Mouse (Mus musculus): ENCODE data around the gene Arl3.

Arl3 gene

DNA sequence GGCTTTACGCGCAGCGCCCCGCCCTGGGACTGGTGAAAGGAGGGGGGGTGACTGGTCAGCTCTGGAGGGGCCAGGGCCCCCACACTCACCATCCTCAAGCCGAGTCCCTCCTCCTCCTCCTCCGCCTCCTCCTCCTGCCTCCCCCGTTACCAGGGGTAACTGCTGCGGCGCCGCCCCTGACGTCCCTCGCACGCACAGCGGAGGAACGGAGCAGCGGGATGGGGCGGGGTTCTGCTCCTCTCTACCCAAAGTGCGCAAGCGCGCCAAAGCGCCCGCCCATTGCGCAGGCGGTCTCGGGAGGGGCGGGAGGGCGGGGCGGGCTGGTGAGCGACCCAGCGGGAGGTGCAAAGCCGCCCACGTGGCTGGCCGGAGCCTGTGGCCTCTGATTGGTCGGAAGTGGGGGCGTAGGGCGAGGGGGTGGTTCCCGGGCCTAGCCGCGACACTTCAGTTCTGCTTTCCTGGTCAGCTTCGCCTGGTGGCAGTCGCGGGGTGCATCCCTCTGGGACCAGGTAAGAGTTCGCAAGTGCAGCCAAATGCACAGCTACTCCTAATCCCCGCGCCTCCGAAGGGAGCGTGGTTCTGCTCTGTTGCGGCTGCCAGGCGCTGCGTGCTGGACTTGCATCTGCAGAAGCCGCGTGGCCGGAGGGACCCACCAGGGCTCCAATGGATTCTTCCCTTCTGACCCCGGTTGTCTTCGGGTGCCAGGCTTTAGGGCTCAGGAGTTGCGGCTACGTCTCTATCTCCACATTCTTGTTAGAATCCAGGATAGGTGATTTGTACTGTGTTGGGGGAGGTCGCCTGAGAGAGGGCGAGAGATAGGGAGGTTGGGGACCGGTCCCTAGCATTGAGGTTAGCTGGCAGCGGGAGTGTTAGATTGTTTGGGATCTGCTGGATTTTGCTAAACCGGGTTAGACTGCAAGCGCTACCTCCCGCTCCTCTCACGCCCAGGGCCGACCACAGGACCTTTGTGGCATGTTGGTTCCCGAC lies at the start of gene Arl3, which contains the start of gene Sfxn2:
Gene Arl3 (minus strand): TSS at position 248 of the 987 bp plus-strand sequence.
Gene Sfxn2 (plus strand): TSS at position 415 of the 987 bp plus-strand sequence.
- DNase-seq = peak; percentile 97

DNA sequence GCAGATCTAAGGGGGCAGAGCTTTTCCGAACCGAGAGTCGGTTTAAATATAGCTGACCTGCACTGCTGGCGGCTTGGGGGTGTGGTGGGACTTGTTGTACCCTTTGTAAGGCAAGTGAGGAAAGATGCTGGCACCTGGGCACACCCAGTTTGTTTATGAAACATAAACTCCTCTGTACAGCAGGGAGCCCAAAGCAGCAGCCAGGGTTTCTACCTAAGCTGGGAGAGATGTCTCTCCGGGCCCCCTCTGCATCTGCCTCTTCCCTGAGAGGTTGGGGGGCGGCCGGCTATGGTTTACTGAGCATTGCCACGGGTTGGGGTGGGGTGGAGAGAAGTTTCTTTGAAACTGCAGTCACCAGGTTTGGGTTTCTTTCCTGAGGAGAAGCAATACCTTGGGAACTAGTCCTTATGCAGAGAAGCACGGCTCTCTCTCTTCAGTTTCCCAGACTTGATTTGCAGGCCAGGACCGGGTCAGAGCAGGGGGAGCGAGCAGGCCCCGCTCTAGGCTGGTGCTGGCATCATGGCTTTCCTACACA lies 49.7 kb upstream of the Arl3 start:
- DNase-seq = no peak

DNA sequence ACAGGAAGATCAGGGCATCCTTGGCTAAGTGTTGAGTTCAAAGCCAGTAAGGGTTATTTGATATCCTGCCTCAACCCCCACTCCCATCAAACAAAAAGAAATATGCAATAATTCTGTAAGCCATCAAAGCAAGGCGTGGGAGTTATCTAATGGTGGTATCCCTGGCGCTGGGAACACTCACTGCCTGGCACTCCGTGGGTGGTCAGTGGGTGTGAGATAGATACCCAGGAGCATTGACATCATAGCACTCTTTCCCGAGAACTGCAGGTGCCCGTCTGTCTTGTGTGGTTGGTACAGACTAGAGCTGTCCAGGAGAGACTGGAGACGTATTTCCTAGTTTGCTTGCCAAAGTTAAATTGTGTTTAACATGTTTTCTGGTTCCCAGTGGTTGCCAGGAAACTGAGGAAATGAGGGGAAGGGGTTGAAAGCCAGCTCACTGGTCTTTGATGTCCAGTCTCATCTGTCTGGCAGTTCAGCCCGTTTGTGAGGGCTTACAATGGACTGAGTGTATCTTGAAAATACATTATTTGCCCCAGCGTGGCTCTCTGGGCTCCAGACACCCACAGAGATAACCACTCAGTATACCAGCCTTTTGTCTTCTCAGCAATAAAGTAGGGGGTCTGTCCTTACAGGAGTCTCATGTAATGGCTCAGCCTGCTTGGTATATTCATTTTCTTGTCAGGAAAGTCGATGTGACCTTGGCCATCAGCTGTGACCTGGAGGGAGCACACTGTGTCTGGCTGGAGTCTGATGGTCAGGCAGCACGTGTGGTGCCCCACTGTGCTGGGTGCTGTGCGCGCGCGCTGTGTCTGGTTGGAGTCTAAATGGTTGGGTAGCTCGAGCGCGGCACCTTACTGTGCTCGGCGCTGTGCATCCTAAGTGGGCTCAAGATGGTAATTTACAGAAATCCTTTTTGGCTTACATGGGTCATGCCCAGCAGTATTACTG lies 48.5 kb upstream of the Arl3 start:
- DNase-seq = no peak

DNA sequence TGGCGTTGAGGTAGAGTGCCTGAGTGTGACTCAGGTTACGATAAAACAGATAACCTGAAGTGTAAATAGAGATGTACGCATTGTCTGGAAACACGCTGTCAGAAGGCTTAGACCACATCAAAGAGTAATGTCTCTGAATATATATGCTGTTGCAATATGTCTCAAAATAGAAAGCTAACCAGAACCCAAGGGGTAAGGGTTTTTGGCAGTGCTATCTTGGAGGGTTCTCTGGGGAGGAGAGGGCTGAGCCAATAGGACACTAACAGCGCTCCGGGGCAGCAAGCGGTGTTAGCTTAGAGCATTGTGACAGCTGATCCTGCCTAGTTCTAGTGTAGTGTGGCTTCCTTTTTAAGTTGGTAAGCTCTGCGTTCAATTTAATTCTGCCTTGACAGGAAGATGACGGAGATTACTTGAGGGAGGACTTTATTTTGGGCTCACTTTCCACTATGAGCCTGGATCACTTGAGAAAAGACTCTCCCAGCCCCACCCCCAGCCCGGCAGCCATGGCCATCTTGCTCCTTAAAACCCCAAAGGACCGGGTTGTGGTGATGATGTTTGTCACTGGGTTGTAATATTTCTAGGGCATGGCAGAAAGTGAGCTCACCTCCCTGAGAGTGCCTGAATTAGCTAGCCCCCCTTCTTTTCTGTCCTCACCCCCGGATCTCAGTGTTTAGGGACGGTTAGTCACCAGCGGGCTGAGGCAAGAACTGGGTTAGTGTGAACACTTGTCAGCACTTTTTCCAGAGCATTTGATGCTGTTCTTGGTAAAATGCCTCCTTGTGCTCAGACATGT lies 47.2 kb upstream of the Arl3 start:
- DNase-seq = no peak

DNA sequence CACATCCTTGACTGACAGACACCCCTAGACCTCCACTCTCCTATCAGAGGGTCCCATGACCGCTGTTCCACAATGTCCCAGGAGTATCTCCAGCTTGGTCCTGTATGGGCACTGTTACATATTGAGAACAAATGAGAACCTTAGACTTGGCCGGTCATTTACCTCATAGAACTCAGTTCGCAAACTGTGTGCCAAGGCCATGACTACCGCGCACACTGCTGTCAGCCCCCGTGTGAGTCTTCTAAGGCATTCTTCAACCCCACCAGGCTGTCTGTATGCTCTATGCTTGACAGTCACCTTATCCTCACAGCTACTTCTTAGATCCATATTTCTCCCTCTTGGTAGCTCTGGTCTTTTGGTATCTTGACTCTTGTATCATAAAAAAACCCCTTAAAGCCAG lies 46.5 kb upstream of the Arl3 start:
- DNase-seq = no peak

DNA sequence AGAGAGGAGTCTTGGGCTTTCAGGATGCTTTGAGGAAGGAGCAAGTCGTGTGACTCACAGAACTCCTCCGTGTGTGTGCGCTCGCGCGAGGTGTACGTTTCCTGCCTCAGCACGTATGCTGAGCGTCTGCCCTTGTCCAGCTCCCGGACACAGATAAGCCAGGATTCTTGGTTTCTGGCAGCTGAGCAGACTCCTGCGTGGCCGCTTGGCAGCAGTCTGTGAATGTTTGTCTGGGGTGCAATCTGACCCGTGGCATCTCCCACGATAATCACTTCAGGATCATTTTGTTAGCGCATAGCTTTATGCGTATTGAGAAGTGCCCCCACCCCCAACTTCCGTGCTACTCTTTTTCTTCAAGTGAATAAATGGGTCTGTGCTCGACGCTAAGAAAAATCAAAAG lies 46.0 kb upstream of the Arl3 start:
- no peak for DNase-seq

DNA sequence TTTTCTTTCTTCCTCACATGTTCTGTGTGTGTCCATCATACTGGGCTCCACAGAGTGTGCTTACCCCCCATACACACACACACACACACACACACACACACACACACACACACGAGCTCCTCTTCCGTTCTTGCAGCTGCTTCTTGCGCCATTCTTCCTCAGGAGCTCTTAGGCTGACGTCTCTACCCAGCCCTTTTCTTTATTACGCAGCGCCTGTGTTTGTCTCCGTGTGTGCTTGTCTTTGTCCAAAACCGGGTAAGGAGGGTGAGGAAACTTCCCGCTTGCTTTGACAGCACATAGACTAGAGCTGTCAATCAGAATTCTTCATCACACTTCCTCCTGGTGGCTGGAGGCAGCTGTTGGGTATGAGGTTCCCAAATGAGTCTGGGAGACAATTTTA lies 45.3 kb upstream of the Arl3 start:
- no peak for DNase-seq

DNA sequence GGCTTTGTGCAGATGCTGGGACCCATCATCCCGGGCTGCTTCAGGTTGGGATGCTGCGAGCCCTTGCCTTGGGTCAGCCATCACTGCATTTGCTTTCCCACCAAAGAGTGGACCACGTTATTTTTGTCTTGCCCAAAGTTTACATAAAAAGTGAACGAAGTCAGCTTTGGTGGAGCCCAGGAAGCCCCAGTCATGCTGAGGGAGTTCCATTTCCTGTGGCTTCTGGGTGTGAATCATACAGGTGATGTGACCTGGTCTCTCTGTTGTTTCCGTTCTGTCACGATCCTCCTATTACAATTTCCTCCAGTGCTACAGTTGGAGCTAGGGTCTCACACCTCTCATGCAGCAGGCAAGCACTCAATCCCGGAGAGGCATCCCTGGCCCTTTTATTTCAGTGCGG lies 44.4 kb upstream of the Arl3 start:
- DNase-seq = no peak

DNA sequence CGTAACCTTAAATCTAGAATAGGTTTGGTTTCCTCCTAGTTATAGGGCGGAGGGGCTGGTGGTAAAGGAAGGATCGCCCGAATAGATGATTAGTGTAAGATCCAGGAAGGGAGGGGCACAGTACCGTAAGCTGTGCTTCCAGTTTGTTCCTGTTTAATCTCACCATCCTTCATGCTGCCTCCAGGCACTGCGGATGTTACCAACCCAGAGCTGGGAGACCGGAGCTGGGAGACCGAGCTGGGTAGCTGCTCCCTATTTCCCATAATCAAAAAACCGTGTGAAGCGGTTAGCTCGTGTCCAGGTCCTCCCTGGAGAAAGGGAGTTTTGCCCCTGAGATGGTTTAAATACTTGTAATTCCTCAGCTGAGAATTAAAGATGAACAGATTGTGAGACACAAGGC lies 43.4 kb upstream of the Arl3 start:
- no peak for DNase-seq

DNA sequence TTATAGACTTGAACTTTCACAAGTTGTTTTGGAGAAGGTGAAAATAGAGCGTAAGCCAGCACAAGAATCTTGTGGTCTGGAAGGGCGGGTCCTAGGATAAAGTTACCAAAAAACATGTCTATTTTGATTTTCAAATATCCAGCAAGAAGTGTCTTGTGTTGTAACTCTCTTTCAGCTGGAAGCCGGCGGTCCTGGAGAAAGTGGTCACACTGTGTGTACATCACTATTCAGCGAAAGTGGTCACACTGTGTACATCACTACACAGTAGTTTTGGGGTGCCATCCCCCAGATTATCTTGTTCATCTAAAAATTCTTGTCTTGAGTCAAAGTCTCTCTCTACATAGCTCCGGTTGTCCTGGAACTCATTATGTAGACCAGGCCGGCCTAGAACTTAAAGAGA lies 35.2 kb upstream of the Arl3 start:
- no peak for DNase-seq

DNA sequence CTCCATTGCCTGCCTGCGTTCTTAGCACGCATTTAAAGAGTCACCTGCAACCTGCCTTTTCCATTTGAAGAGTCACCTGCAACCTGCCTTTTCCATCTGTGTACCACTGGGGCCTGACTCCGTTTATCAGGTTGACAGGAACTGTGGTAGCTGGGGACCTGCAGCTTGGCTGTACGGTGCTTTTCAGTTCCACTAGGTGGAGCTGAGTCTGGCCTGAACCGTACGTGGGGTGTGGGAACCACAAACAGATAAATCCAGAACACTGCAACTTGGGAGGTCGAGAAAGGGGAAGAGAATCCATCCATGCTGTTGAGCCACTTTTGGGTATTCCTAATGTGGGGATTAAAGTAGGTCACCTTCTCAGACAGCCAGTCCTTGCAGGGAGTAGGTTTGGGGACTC lies 34.4 kb upstream of the Arl3 start:
- DNase-seq = no peak

DNA sequence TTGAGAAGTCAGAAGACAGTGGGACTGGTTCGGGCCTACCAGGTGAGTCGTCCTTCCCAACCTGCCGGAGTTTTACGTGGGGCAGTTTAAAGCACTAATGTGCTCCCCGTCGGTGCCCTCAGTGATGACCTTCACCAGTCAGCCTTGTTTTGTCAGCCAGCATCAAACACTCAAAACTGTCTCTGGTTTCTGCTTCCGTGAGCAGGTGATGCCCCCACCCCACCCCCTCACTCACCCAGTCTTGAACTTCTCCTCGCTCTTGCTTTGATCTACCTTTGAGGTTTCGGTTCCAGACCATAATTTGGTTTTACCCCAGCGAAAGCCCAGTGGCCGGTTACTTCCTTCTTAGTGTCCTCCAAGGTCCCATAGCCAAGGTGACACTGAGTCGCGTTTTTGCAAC lies 33.7 kb upstream of the Arl3 start:
- DNase-seq = no peak

DNA sequence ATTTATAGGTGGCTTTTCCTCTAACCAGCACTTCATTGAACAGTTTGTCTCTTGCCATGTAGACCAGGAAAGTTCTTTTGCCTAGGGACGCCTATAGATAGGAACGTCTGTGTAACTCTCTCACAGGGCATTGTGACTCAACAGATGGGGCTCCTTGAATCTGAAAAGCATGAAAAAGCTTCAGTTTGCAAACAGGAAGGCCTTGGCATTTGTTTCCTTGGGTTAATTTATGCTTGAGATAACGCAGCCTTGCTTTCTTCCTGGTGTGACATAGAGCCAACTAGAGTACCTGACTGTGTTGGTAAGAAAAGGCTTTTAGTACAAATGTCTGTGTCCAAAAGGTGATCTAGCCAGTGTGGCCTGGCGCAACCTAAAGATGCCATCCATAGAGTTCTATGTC lies 29.4 kb upstream of the Arl3 start:
- DNase-seq = no peak

DNA sequence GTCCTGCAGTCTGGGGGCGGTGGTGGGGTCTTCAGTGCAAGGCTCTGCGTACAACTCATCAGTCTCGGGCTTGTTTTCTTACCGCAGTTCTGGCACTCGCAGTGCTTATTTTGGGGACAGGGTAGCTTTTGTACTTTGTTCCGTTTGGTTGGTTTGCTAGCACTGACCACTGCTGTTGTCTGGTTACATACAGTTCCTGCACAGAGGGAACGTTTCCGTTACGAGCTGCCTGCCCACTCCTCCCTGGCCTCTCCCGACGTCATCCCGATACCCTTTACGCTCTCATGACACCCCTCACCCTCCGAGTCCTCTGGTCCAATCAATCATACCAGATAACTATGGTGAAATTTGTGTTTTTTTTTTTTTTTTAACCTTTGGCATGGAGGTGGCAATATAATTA lies 28.5 kb upstream of the Arl3 start:
- peak; percentile 59 for DNase-seq

DNA sequence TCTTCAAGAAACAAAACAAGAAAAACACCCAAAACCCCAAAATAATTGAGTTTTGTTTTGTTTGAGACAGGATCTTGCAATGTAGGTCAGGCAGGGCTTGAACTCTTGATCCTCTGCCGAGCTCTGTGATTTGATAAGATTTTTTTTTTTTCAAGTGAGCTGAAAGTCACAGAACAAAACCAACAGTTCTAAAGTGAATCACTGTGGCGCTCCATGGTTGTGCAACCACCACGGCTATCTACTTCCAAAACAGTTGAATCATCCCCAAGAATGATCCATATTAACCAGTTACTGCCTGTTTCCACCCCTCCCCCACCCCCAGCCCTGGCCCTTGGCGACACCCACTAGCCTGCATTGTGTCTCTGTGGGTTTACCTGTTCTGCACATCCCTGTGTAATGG lies 27.4 kb upstream of the Arl3 start:
- no peak for DNase-seq

DNA sequence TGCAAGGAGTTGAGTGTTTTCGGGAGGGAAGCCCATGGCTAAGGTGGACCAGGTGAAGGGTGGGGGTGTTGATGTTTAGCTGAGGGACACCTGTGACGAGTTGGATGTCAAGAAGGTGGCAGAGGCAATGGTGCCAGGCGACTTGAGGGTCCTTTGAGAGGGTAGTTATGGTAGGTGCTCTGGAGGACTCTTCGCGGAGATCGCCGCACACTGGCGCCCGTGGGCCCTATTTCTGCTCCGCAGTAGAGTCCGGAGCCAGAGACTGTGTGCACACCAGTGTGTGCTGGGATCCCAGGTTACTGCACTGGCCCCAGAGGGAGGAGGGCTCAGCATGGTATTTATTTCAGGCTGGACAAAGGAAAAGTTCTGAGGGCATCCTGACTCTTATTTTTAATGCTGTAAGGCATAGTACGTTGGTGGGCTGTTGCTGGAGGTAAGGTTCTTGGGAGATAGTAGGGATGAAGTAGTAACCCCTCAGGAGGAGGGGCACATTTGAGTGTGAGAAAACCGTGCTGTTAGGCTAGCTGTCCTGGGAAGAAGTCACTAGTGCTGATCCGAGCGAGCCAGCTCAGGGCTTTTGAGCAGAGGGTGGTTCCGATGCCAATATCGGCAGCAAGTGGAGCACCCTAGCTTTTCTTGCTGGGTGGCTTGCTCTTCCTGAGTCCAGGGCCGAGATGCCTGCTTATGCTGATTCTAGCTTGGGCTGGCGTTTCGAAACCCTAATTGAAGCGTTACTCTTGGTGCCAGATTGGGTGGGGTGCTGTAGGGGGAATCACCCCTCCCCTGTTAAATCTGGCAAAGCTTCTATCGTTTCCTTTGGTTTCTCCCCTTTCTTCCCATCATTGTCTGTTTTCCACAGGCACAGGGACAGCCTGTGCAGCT lies 26.6 kb upstream of the Arl3 start:
- DNase-seq = peak; percentile 22

DNA sequence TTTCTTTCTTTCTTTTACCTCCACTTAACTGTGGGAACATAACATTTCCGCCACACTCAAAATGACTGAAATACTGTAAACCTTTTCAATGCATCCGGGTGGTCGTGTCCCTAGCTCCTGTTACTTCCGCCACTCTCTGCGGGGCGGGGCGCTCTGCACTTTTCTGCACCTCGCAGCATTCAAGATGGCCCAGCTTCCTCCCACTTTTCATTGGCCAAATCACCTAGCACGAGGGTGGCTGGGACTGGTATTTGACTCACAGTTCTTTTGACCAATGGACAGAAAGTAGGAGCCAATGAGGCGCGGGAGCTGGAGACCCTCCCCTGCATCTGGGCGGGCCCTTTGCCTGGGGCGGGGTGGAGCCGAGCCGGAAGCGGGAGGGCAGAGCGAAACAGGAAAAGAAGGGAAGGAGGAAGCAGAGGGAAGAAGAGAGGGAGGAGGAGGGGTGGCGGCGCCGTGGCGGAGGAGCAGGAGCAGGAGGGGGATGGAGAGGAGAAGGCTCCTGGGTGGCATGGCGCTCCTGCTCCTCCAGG lies 25.8 kb upstream of the Arl3 start, which contains the start of gene Wbp1l:
Gene Wbp1l (plus strand): TSS at position 365 of the 533 bp plus-strand sequence.
- DNase-seq = peak; percentile 99

DNA sequence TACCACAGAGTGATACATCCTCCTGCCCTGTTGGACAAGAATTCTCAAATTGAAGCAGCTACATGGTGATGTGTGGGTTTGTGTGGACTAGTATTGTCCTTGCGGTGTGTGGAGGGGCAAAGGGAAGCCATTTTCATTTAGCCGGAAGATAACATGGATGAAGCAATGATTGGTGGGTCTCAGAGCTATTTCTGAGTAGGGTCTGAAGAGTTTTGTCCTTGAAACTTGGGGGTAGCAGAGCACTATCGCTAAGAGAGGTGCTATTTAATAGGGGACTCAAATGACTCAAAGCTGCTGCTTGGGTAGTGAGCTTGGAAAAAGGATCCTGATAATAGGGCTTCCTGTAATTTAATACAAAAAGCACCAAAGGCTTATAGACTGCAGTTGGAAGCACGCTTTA lies 25.2 kb upstream of the Arl3 start:
- DNase-seq = no peak

DNA sequence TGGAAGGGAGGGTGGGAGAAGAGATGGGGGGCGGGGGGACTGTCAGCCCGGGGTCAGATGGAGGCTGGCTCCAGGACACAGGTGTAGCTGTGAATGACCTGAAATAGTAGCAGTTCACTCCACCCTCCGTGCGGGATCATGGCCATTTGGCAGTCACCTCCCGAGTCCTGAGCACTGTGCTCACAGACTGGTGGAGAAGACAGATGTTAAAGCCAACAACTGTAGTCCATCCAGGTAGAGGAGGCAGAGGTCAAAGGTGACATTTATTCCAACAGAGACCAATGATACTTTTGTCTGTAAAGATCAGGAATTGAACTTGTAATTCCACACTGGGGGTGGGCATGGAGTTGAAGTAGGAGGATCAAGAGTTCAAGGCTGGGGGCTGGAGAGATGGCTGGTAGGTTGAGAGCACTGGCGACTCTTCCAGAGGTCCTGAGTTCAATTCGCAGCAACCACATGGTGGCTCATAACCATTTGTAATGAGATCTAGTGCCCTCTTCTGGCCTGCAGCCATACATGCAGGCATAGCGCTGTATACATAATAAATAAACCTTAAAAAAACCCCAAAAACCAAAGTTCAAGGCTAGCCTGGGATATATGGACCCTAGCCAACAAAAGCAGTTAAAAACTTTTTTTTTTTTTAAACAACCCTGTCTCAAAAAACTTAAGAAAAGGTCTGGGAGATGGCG lies 19.9 kb upstream of the Arl3 start:
- DNase-seq = no peak

DNA sequence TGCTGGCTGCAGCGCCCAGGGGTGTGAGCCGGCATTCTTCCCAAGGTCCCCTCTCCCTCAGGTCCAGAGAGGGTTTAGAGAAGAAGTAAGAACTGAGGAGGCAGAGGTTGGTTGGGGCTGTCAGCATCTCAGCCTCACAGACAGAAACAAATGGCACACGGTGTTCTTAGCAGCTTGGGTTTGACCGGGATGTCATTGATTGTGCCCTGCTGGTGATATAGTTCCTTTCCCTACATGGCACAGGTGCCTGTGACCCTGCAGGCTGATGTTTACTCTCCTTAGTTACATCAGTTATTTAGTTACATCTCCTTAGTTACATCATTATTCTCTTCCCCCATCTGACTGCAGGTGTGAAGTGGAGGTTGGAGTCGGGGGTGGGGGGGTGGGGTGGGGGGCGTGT lies 18.6 kb upstream of the Arl3 start:
- no peak for DNase-seq

All from kidney, adult 11 months (tissue).